Mouse (Mus musculus): ENCODE measurements at regions not wholly inside any gene's neighbourhood (a gene's known extent, or its start where the extent isn't known, plus 50 kb on each side); places are given as distances from the start of the nearest gene placed in this dataset.

DNA sequence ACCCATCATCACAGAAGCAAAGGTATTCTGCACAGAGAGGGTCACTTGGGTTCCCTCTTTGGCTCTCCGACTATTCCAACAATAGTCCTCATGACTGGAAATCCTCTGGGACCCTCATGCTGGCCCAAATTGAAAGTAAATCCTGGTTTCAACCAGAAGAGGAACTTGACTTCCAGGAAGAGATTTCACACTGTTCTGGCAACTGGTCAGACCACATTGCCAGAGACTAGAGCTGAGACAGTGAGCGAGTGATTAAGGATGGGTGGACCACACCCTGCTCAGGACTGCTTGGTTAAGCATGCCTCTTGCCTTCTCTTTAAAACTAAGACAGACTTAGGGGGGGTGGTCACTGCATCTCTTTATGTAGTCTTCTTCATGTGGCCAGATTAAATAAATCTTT, 158.3 kb downstream of the Gm5426 start:
- no peak for TF ChIP-seq POU5F1 (IDR thresholded peaks at IDR 0.05; ENCODE audit: borderline replicate concordance, low read length)
- TF ChIP-seq CTCF (conservative IDR thresholded peaks at IDR 0.05; ENCODE audit: low read length), result no peak
